Mouse (Mus musculus) lung, postnatal 36 days (tissue): ENCODE data around the gene Sash1.

ENCODE experiments used
- DNase-seq: peaks from one replicate; pipeline ENCODE4 v3.0.0; 2022; ENCODE audit warnings: mixed read lengths

Sash1 gene

DNA sequence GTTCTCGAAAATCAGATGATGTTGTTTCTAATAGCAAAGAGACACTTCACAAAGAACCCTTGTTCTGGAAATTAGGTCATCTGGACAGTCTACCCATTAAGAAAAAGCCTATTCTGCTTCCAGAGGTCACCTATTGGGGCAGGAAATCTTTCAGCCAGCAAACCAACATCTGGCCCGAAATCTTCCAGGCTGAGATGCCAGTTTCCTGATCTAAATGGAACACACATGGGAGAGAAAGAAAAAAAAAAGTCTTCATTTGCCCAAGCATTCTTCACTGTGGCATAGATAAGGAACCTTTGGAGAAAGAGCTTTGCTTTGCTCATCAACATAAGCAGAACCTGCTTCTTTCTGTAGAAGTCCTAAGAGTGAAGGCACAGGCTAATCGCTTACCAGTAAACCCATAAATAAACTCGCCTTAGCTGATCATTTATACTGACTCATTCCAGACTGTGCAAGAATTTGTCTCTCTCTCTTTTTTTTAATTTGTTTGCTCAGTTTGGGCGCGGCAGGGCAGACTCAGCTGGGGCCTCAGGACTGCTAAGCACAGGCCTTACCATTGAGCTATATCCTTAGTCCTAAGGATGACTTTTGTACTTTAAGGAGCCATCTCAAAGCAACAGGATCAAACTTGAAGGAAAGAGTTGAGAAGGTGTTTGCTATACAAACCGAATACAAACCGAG, 13.1 kb upstream of the Sash1 start:
- no peak for DNase-seq

DNA sequence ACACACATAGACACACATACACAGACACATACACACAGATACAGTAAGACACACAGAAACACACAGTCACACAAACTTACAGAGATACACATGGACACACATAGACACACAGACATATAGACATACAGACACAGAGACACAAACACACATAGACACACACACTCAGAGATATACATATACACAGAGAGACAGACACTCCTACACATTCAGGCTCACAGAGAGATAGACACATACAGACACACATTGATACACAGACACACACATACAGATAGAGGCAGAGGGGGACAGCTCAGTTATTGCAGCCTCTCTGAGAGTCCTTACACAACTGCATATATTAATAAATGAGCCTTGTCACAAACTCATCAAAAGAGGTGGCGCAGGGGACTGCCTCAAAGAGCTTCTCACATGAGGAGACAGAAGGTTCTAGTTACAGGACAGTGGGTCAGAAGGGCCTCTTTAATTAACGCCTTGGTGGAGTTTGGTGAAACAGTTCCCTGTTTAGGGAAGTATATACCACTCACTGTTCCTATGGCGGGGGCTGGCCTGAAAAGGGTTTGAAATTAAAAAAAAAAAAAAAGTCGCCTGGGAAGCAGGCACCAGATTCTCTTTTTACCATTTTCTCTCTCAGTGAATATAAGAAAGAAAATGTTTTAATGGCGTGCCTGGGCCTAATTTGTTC, 12.4 kb upstream of the Sash1 start:
- DNase-seq = no peak

DNA sequence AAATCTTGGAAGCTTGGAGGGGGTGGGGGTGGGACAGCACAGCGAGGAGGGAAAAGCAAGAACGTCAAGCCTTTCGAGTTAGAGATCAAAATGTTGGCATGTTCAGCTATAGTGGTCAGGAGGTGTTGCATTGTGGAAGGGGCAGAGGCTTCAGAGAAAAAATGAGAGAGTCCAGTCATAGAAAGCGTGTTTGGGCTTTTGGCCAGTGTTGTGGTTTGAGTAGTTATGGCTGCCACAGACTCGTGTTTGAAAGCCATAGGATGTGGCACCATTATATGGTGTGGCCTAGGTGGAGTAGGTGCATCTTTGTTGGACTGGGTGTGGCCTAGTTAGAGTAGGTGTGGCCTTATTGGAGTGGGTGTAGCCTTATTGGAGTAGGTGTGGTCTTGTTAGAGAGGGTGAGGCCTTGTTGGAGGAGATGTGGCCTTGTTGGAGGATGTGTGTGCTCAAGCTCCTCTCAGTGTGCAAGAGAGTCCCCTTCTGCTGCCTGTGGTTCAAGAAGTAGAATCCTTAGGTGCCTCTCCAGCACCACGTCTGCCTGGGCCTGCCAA, 9.2 kb upstream of the Sash1 start:
- DNase-seq = no peak

DNA sequence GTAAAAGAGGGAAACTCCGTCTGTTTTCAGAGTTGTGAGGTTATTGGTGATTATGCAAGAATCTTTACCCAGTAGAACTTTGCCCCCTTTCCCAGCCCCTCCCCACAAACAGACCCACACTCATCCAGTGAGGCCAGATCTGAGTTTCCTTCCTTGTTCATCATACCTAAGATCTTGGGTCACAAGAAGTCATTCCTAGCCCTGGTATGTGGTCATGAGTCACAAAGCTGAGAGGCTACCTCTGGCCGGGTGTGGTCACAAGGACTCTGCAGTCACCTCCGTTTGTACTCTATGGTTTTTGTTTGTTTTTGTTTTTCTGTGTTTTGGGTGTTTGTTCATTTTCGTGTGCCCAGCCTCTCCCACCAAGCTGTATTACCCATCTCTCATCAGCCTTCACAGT, 4.6 kb upstream of the Sash1 start:
- peak; percentile 71 for DNase-seq

DNA sequence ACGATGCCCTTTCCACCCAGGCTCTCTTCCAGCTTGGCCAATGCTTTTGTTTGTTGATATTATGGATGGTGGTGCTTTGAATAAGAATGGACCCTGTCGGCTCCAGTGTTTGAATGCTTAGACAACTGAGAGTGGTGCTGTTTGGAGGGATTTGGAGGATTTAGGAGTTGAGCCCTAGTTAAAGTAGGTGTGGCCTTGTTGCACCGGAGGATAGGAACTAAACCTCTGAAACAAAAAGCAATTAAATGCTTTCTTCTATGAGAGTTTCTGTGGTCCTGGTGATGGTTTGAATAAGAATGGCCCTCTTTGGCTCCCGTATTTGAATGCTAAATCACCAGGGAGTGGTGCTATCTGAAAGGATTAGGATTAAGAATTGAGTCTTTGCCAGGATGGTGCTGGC, 3.5 kb upstream of the Sash1 start:
- no peak for DNase-seq

DNA sequence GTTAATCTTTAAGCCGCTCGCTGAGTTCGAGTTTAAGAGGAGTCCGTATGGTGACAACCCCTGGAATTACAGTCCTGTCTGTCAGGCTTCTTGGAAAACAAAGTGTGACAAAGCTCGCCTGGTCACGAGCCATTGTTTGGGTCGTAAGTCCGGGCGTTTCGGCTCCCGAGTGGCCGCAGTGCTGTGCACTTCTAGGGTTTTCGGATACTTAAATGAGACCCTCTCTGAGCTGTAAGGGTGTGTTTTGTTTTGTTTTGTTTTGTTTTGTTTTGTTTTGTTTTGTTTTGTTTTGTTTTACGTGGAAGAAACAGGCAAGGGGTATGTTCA, 621 bp upstream of the Sash1 start:
- no peak for DNase-seq

DNA sequence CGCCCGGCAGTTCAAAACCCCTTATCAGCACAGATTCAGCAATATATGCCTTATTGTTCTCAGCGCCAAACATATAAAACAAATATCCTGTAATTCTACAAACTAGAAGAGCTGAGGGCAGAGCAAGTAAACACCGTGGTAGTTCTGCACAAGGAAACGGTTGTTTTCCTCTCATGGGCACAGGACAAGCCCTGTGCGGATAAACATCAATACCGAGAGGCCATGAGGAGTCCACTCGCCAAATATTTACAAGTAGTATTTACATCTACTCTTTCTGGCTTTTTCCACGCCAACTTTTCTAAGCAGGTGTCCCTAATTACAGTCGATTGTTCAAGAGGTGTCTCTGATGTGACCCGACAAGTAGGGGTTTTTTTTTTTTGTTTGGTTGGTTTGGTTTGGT, 669 bp downstream of the Sash1 start:
- peak; percentile 61 for DNase-seq

DNA sequence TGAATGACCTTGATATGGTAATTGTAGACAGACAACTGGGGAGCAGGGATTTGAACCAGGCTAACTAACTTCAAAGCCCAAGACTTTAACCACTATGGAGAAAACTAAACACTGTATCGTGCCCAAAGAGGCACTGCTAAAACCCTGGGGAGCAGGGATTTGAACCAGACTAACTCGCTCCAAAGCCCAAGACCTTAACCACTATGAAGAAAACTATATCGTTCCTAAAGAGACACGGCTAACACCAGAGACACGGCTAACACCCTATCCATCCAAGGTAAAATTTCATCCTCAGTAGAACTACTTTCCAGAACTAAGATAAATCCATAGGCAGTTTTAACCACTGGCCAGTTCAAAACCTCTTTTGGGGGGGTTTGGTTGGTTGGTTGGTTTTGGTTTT, 1.3 kb downstream of the Sash1 start:
- no peak for DNase-seq

DNA sequence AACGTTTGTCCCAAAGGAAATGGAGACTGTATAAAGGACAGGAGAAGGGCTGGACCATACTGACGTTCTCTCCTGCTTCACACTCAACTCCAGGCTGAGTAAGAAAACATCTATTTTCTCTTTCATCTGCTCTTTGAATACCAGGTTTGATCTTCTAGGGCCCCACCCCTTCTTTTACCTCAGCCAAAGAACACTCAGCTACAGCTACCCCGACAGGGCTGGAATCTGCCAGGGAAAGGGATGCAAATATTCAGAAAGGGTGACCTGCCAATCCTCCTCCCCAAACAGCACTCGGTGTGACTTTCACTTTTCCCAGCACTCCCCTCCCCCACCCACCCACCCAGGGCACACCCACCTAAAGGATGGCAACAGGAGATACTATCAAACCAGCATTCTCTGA, 2.2 kb downstream of the Sash1 start:
- no peak for DNase-seq

DNA sequence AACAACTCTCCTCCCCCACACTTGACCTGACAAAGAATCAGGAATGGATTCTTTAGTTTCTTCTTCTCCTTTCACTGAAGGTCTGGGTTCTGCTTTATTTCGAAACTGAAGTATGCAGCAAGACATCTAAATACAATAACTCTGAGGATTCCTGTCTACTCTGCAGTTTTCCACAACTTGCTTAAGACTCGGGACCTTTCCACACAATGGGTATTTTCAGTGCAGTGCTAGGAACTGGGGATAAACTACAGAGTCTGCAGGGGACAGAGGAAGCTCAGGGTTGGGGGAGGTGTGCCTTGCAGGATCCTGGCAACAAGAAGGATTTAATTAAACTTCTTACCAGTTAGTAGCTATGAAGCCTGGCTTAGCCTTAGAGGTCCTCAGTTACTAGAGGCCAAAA, 4.1 kb downstream of the Sash1 start:
- DNase-seq = no peak

DNA sequence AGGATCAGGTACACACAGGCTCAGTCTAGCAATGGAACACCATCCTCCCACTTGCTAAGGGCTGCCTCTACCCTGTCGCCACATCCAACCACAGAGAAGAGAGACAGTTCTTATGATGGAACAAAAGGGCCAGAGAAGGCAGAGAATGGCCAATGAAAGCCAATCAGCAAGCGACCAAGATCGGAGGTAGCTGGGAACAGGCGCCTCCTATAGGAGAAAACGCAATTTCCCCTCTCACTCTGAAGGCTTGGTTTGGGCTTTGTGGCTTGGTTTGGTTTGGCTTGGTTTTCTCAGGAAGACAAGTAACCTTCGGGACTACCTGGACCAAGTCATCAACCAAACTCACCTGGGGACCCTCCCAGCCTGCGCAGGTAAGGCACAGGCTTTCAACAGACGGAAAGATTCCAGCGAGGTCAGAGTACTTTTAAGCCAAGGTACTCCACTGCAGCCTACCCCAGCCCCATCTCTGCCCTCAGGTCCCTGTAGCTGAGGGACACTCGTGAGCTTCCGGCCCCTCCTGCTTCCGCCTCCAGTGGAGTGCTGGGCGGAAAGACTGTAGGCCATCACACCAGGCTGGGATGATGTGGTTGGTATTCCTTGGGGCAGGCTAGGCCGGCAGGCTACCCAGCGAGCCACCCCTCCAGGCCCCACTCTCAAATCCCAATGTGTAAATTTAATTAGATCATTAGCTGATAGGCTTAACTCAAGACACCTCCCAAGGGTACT, 4.8 kb downstream of the Sash1 start:
- DNase-seq = no peak

DNA sequence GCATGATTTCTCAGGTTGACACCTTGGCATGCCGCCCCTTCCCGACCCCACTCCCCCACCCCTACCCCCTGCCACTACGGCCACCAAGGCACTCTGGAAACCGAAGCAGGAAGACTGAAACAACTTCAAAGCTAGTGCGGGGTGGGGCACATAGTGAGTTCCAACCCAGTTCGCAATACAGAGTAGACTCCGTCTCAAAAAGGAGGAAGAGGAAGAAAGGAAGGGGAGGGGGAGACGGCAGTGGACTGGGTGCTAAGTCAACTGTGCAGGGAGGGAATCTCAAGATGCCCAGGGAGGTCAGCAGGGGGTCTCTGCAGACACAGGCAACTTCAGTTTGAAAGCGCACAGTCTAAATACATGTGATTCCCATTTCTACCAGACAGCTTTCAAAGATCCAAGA, 7.0 kb downstream of the Sash1 start:
- peak; percentile 31 for DNase-seq

DNA sequence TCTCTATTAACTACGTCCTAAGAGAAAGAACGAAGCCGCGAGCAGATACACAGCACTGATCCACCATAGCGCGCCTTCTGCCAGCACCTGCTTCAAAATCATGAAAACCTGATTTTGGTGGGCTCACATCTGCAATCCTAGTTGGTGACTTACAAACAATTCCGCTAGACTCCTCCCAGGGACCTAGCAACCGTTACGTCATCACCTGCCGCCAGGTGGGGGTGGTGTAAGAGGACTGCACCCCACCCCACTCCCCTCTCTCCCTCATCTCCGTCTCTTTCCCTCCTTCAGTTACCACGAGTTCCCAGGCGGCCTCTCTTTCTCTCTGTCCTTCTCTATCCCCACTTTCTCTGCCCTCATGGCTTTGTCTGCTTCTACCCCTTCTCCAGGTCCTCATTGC, 7.5 kb downstream of the Sash1 start:
- DNase-seq = no peak

DNA sequence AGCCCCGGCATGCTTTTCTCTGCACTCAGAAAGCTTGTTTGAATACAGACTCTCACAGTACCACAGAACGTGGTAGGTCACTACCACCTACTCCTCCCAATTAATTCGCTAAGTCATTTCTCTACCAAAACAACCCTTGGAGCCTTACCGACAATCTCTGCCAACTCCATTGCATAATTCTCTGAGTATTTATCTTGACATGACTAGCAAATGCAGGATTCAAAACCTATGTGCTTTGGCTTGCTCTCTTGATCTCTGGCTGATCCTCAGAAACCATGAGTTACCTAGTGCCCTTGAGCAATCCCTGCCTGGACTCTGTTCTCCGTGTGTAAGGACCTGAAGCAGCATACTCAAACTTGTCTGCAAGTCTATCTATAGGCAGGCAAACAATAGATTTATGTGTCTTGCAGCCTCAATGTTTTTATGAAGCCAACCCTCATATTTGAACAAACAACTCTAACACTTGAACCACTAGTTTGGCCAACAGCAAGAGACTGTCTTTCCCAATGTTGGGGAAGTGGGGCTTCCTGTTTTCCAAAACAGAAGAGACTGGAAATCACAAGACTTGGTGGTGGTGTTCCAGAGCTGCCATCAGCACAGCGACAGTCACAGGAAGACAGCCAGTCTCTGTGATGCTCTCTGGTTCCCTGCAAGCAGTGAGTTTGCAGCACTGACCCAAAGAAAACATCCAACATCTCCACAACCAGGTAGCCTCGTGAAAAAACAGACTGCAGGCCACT, 12.1 kb downstream of the Sash1 start:
- peak; percentile 73 for DNase-seq

DNA sequence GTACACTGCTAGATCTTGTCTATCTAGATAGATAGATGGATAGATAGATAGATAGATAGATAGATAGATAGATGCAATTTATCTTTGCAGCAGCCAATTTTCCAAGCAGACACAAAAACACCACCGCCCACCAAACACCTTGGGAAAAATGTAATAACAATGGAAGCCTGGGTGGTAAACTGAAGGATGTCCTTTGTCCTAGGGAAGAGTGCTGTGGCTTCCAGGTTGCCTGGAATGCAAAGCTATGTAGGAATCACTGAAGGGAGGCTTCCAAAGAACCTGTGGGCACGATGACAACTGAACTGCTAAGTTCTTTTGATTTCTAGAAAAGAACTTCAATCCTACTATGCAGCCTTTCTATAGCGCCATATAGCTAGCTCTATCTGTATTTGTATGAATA, 13.1 kb downstream of the Sash1 start:
- no peak for DNase-seq

DNA sequence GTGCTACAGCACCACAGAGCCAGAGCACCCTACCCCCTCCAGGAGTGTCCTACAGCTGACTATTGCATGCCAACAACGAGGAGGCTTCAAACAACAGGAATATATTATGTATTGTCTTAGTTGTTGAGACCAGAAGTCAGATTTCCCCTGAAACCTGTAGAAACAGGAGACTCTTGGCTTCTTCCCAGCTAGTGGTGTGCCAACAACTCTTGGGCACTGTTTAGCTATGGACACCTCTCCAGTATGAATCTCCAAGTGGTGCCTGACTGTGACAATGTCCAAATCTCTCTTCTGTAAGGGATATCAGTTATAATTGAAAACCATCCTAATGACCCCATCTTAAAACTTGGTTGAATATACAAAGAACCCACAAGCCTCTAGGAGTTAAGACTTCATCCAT, 13.9 kb downstream of the Sash1 start:
- DNase-seq = no peak

DNA sequence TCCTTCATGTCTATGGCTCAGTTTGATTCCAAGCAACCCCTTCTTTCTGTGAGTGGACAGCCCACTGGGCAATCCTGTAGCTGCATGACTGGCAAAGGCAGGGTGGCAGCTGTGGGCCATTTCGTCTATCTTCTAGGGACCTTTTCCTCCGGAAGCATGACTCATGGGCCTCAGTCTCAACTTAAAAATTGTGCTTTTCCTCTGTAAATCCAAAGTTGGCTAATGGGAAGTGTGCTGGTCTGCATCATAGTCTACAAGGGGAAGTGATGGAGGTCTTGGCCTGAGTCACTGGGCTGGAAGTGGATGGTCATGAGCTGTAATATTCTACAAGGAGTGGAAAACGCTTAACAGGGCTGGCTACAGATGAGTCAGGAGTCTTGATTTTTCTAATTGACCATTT, 15.5 kb downstream of the Sash1 start:
- DNase-seq = peak; percentile 33

DNA sequence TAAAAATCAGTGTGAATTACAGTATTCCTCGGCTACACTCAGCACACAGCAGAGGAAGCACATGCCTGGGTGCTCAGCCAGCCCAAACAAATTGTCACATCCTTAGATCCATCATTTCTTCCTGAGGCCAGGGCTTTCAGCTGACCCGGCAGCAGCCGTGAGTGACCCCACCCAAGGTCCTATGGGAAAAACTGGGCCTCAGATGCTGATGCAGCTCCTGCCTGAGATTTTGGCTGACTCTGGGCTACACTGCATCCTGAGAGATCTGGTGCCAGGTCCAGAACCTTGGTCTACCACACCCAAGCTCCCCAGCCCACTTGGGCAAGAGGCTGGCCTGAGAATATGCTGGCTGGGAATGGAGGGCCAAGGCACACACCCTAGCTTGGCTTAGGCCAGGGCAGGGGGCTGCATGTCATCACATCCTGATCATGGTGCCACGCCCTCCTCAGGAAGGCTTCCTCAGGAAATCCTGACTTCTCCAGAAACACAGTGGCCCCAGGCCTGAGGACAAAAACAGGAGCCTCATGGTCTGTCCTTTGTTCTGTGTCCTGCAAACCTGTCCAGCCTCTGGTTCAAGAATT, 19.7 kb downstream of the Sash1 start:
- DNase-seq = peak; percentile 89

DNA sequence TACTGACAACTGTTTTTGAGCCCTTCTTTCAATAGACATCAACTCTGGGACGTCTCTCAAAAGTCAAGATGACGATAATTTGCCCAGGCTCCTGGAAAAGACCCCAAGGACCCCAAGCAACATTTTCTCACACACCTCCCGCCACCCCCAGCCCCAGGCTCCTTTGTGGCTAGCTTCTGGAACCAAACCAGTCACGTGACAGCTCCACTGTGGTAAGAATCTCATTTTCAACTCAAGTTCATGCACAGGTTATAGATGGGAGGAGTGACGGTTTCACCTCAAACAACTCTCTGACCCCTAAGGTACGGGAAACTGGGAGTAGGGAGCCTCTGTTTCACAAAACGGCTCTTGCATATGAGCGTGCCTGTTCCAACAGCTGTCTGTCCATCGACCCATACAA, 25.2 kb downstream of the Sash1 start:
- no peak for DNase-seq

DNA sequence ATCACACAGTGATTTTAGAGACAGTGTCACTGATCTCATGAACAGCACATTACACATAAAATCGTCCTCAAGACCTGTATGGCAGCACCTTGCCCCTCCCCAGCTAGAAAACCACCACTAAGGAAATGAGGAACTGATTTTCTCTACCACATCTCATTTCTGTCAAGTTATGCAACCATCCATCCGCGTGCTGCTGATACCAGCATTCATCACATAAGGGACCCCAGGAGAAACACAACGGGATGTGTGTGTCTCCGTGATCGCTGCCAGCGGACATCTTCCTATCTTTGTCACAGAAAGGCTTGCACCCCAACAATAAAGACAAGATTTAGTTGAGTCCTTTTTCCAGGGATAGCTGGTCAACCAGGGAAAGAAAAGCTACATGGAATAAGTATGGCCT, 27.2 kb downstream of the Sash1 start:
- DNase-seq = no peak

DNA sequence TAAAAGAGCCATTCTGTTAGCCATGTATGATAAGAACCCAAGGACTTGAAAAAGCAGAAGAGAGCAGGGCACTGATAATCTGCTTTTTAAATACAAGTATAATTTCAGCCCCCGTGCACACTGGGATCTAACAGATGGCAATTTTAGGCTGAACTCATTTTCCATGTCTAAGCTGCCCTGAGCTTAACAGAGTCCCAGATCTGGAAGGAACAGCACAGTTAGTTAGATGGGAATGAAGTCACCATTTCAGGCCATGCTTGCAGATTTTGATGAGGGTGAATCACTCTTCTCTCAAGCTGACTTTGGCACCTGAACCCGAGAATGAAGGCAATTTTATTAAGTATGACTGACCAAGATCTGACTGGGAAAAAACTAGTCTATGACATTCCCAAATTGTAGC, 28.9 kb downstream of the Sash1 start:
- no peak for DNase-seq

DNA sequence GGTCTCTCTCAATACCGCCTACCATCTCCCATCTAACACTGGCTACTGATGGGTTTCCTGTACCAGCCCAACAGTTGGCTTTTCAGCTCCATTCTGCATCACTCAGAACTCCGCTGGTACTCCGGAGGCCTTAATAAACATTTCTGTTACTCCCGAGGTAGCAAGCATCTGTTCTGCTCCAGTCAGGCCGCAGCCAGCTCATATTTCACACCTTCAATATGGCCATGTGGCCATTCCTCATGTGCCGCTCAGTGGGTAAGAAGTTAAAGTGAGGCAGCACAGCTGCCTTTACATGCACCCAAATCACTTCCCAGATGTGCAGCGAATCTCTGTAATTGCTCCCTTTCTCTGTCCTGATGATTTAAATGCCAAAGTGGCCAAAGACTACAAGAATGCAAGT, 32.5 kb downstream of the Sash1 start:
- no peak for DNase-seq

DNA sequence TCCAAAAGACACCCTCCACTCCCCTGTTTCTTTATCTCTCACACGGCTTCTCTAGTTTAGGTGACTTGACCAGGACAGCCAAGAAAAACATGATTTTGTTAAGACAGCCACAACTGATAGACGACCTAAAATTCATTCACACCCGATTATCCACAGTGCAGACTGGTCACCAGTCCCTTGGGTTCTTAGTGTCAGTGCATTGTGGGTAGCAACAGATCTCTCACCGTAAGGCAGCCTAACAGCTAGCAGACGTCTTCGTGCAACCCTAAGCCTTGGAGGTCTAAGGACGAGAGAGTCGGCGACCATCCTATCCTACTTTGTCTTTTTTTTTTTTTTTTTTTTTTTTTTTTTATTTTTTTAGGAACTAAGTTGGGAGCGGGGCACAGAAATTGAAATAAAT, 34.2 kb downstream of the Sash1 start:
- no peak for DNase-seq
